Mouse (Mus musculus) intestine, embryonic 16.5 days (tissue): ENCODE measurements around the gene Slc35f1. TPM values are rescaled to one million over a fixed set of nuclear protein-coding genes. Genes with fewer than 3 reads are reported as not detected.
A peak's percentile ranks its signal among the peaks of the same experiment; 100 is the strongest.

Experiments
- ATAC-seq: fragments of 200-750 bp; cut with Nextera tagmentation; 2 replicates; pipeline ENCODE4 v1.8.0; 2017; ENCODE audit warnings: moderate TSS enrichment, moderate library complexity
- H3K27ac ChIP-seq: fragments of 300-500 bp; sonication (generic); 2 replicates; pipeline ENCODE4 v1.5.1; 2014; ENCODE audit warnings: mild to moderate bottlenecking, low read length
- H3K27me3 ChIP-seq: fragments of 300-500 bp; sonication (generic); replicated peaks from 2 replicates; pipeline ENCODE4 v1.6.1; 2014; ENCODE audit warnings: low read length, control low read depth, mixed read lengths; ENCODE audit not compliant: control insufficient read depth, insufficient read depth
- H3K36me3 ChIP-seq: fragments of 300-500 bp; sonication (generic); 2 replicates; pipeline ENCODE4 v1.6.1; 2014; ENCODE audit warnings: low read length, control low read depth; ENCODE audit not compliant: control insufficient read depth, insufficient read depth
- H3K4me1 ChIP-seq: fragments of 300-500 bp; sonication (generic); 2 replicates; pipeline ENCODE4 v1.6.1; 2014; ENCODE audit warnings: low read length, control low read depth, mixed read lengths; ENCODE audit not compliant: control insufficient read depth, insufficient read depth
- H3K4me2 ChIP-seq: fragments of 300-500 bp; sonication (generic); 2 replicates; pipeline ENCODE4 v1.6.1; 2014; ENCODE audit warnings: low read depth, low read length, control low read depth
- H3K4me3 ChIP-seq: fragments of 300-500 bp; sonication (generic); 2 replicates; pipeline ENCODE4 v1.5.1; 2014; ENCODE audit warnings: mild to moderate bottlenecking, low read length
- H3K9ac ChIP-seq: fragments of 300-500 bp; sonication (generic); 2 replicates; pipeline ENCODE4 v1.6.1; 2014; ENCODE audit warnings: low read depth, low read length
- H3K9me3 ChIP-seq: fragments of 300-500 bp; sonication (generic); 2 replicates; pipeline ENCODE4 v1.6.1; 2016; ENCODE audit warnings: low read length, control low read depth; ENCODE audit not compliant: control insufficient read depth
- WGBS: fragments of 180-500 bp; shearing (Covaris S2); extraction: QIAGEN DNeasy Blood & Tissue Kit; methylation state at CpG from one replicate; pipeline ENCODE4 v1.1.7; 2014; 5-methylcytosine and 5-hydroxymethylcytosine counted together
- polyA plus RNA-seq: library from polyadenylated mRNA; unstranded; fragments of >200 nt; fragmentation: Nextera tagmentation; extraction: Ambion mirVana; gene quantifications from 2 replicates; pipeline ENCODE4 v1.2.1, GENCODE M21; 2015

Gene Slc35f1
- polyA plus RNA-seq, 1 experiment from 2014 or later, result 1.7 TPM

GRCm38 (mm10) chr10:53150321-53150720, 460.0 kb downstream of the Slc35f1 start:
- Histone ChIP-seq H3K4me3 (no peak overlapping the region), H3K4me1 (no peaks in the 10 kb centered on the region), H3K27ac (no peak overlapping the region), H3K9me3 (no peaks in the 10 kb centered on the region), H3K4me2 (no peak overlapping the region), H3K27me3 (no peaks in the 10 kb centered on the region), H3K36me3 (no peaks in the 10 kb centered on the region), H3K9ac (no peak overlapping the region)
- WGBS, result 61% methylated on average over 2 of the region's 2 CpGs
- ATAC-seq, result no peak

- Histone ChIP-seq H3K9me3 (no peaks in the 10 kb centered on the region), H3K4me3 (no peak overlapping the region), H3K4me1 (no peaks in the 10 kb centered on the region), H3K4me2 (no peak overlapping the region), H3K9ac (no peak overlapping the region), H3K27ac (no peak overlapping the region), H3K27me3 (no peaks in the 10 kb centered on the region), H3K36me3 (no peaks in the 10 kb centered on the region)
- no peak for ATAC-seq
- 78% methylated on average over 2 of the region's 2 CpGs for WGBS
Observed at GRCm38 (mm10) chr10:53150916-53151315, 460.6 kb downstream of the Slc35f1 start.

- H3K4me3 ChIP-seq, result no peak overlapping the region
- H3K36me3 ChIP-seq, result no peaks in the 10 kb centered on the region
- ATAC-seq, result no peak
- no peak overlapping the region for H3K4me2 ChIP-seq
- no peaks in the 10 kb centered on the region for H3K4me1 ChIP-seq
- no peaks in the 10 kb centered on the region for H3K9me3 ChIP-seq
- 30% methylated on average over 7 of the region's 7 CpGs for WGBS
- no peaks in the 10 kb centered on the region for H3K27me3 ChIP-seq
- H3K9ac ChIP-seq, result no peak overlapping the region
- no peak overlapping the region for H3K27ac ChIP-seq
Observed at GRCm38 (mm10) chr10:53156374-53156773, 466.0 kb downstream of the Slc35f1 start.

- ATAC-seq, result peak; percentile 70
- WGBS, result 59% methylated on average over 2 of the region's 2 CpGs
- Histone ChIP-seq H3K4me2 (no peak overlapping the region), H3K27ac (no peak overlapping the region), H3K4me3 (no peak overlapping the region), H3K36me3 (no peaks in the 10 kb centered on the region), H3K9me3 (no peaks in the 10 kb centered on the region), H3K9ac (no peak overlapping the region), H3K4me1 (no peaks in the 10 kb centered on the region), H3K27me3 (no peaks in the 10 kb centered on the region)
Observed at GRCm38 (mm10) chr10:53157740-53158139, 467.4 kb downstream of the Slc35f1 start.
